Mouse (Mus musculus): Measurements from ENCODE around the gene Snrnp35. TPM values are rescaled to one million over a fixed set of nuclear protein-coding genes. Genes with fewer than 3 reads are reported as not detected.
A peak's percentile ranks its signal among the peaks of the same experiment; 100 is the strongest.
"Not testable (repeated sequence)": the region's sequence is repeated elsewhere in the genome, so short reads cannot be mapped to it uniquely, and the experiment has no call there.

Snrnp35 gene
- polyA plus RNA-seq, 1 experiment from 2014 or later: 11.7 TPM

GRCm38 (mm10) chr5:124496614-124497514 lies 13.9 kb downstream of the Snrnp35 start:
- peak; percentile 82 for ATAC-seq
- no peaks in the 10 kb centered on the region for H3K27me3 ChIP-seq (replicated peaks; ENCODE audit: insufficient read depth, low read length)
- no peak overlapping the region for H3K9ac ChIP-seq (replicated peaks; ENCODE audit: low read depth)
- DNase-seq (ENCODE audit: low spot score): peak; percentile 84
- H3K4me1 ChIP-seq (ENCODE audit: insufficient read depth, low read depth, low read length): 0 out of 2 replicates have a peak, but pooled peaks cover 6% of the 10 kb centered on the region
- H3K4me3 ChIP-seq (ENCODE audit: low read depth, low read length): no peak overlapping the region
- TF ChIP-seq CTCF (IDR thresholded peaks at IDR 0.05) (no peak), EP300 (IDR thresholded peaks at IDR 0.05) (peak; percentile 74)
- peak overlapping the region; percentile 58 for H3K27ac ChIP-seq (ENCODE audit: low read length)
- peak overlapping the region; percentile 17; the same call in 1 of the 2 replicates for H3K4me2 ChIP-seq (replicated peaks; ENCODE audit: low read depth, low read length)
- 43% methylated on average over 15 of the region's 15 CpGs for WGBS
- H3K9me3 ChIP-seq (ENCODE audit: low read length): no peaks in the 10 kb centered on the region
- peaks cover 7% of the 10 kb centered on the region; the same call in 1 of the 2 replicates for H3K36me3 ChIP-seq (ENCODE audit: insufficient read depth, low read length)

DNA sequence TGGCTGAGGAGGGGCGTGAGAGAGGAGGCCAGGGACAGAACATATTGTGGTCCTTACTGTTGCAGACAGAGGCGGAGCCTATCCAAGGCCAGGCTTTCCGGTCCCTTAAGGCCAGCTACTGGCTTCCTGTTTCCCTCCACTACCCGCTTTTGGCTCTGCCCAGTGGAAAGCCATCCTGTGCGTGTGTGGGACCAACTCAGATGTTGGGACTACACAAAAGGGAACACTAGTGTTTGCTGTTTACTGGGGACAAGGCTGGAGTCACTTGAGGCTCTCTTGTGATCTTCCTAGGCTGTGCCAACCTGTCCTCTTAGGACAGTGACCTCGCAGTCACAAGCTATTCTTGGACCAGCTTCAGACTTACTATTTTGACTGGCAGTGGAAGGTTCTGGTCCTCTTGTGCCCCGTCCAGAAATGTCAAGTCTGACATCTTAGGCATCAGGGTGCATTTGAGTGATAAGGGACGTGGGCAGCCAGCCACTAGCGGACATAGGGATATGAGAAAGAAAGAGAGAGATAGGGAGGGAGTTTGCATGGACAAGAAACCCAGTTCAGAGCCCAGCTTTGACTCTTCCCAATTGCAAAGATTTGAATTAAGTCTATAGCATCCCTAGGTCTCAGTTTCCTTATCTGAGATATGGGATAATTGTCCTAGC lies 15.4 kb downstream of the Snrnp35 start:
- peak overlapping the region; percentile 58 for H3K27ac ChIP-seq (ENCODE audit: low read length)
- H3K9ac ChIP-seq (replicated peaks; ENCODE audit: low read depth): no peak overlapping the region
- peak; percentile 75 for DNase-seq (ENCODE audit: low spot score)
- no peak overlapping the region for H3K4me2 ChIP-seq (replicated peaks; ENCODE audit: low read depth, low read length)
- H3K4me1 ChIP-seq (ENCODE audit: insufficient read depth, low read depth, low read length): 0 out of 2 replicates have a peak, but pooled peaks cover 6% of the 10 kb centered on the region
- H3K36me3 ChIP-seq (ENCODE audit: insufficient read depth, low read length): peaks cover 9% of the 10 kb centered on the region; the same call in 1 of the 2 replicates
- H3K27me3 ChIP-seq (replicated peaks; ENCODE audit: insufficient read depth, low read length): no peaks in the 10 kb centered on the region
- no peak overlapping the region for H3K4me3 ChIP-seq (ENCODE audit: low read depth, low read length)
- 50% methylated on average over 9 of the region's 9 CpGs for WGBS
- TF ChIP-seq CTCF (IDR thresholded peaks at IDR 0.05) (no peak), EP300 (IDR thresholded peaks at IDR 0.05) (peak; percentile 41; the same call in 1 of the 2 replicates)
- peak; percentile 80 for ATAC-seq
- no peaks in the 10 kb centered on the region for H3K9me3 ChIP-seq (ENCODE audit: low read length)

GRCm38 (mm10) chr5:124499001-124499400 lies 16.1 kb downstream of the Snrnp35 start:
- Histone ChIP-seq H3K9me3 (ENCODE audit: low read length) (no peaks in the 10 kb centered on the region), H3K4me2 (replicated peaks; ENCODE audit: low read depth, low read length) (no peak overlapping the region), H3K4me3 (ENCODE audit: low read depth, low read length) (no peak overlapping the region), H3K27me3 (replicated peaks; ENCODE audit: insufficient read depth, low read length) (no peaks in the 10 kb centered on the region), H3K4me1 (ENCODE audit: insufficient read depth, low read depth, low read length) (0 out of 2 replicates have a peak, but pooled peaks cover 6% of the 10 kb centered on the region), H3K36me3 (ENCODE audit: insufficient read depth, low read length) (peaks cover 13% of the 10 kb centered on the region; the same call in 1 of the 2 replicates), H3K27ac (ENCODE audit: low read length) (peak overlapping the region; percentile 58), H3K9ac (replicated peaks; ENCODE audit: low read depth) (no peak overlapping the region)
- DNase-seq (ENCODE audit: low spot score) (no peak), ATAC-seq (no peak)
- WGBS: 55% methylated on average over 5 of the region's 5 CpGs
- no peak for TF ChIP-seq CTCF (IDR thresholded peaks at IDR 0.05)
- TF ChIP-seq EP300 (IDR thresholded peaks at IDR 0.05): no peak

GRCm38 (mm10) chr5:124500037-124500436 lies 17.1 kb downstream of the Snrnp35 start:
- H3K9me3 ChIP-seq (ENCODE audit: low read length); ATAC-seq; H3K4me1 ChIP-seq (ENCODE audit: insufficient read depth, low read depth, low read length); H3K27ac ChIP-seq (ENCODE audit: low read length); DNase-seq (ENCODE audit: low spot score); H3K4me3 ChIP-seq (ENCODE audit: low read depth, low read length); H3K4me2 ChIP-seq (replicated peaks; ENCODE audit: low read depth, low read length); H3K9ac ChIP-seq (replicated peaks; ENCODE audit: low read depth); H3K27me3 ChIP-seq (replicated peaks; ENCODE audit: insufficient read depth, low read length): not testable (repeated sequence)
- peaks cover 13% of the 10 kb centered on the region; the same call in 1 of the 2 replicates for H3K36me3 ChIP-seq (ENCODE audit: insufficient read depth, low read length)
- WGBS: 86% methylated on average over 2 of the region's 4 CpGs

DNA sequence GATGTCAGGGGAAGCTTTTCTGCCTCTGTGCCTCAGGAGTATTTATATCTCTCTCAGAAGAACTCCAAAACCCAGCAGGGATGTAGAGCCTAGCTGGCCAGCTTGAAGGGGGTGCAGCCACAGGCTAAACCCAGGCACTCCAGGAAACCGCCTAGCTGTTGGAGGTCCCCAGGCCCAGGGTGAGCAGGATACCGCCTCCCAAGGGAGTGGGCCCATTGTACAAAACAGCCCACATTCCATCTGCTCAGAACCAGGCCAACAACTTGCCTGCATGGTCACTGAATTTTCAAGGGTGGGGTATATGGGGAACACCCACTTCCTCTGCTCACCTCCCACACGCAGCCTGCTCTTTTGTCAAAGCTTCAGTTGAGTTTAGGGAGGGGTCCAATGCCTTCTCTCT lies 17.6 kb downstream of the Snrnp35 start:
- Histone ChIP-seq H3K27ac (ENCODE audit: low read length) (no peak overlapping the region), H3K27me3 (replicated peaks; ENCODE audit: insufficient read depth, low read length) (no peaks in the 10 kb centered on the region), H3K9ac (replicated peaks; ENCODE audit: low read depth) (no peak overlapping the region), H3K36me3 (ENCODE audit: insufficient read depth, low read length) (peaks cover 13% of the 10 kb centered on the region; the same call in 1 of the 2 replicates), H3K4me3 (ENCODE audit: low read depth, low read length) (no peak overlapping the region), H3K9me3 (ENCODE audit: low read length) (no peaks in the 10 kb centered on the region), H3K4me2 (replicated peaks; ENCODE audit: low read depth, low read length) (no peak overlapping the region), H3K4me1 (ENCODE audit: insufficient read depth, low read depth, low read length) (0 out of 2 replicates have a peak, but pooled peaks cover 6% of the 10 kb centered on the region)
- DNase-seq (ENCODE audit: low spot score) (no peak), ATAC-seq (peak; percentile 19)
- no peak for TF ChIP-seq CTCF (IDR thresholded peaks at IDR 0.05)
- no peak for TF ChIP-seq EP300 (IDR thresholded peaks at IDR 0.05)
- 80% methylated on average over 3 of the region's 3 CpGs for WGBS

DNA sequence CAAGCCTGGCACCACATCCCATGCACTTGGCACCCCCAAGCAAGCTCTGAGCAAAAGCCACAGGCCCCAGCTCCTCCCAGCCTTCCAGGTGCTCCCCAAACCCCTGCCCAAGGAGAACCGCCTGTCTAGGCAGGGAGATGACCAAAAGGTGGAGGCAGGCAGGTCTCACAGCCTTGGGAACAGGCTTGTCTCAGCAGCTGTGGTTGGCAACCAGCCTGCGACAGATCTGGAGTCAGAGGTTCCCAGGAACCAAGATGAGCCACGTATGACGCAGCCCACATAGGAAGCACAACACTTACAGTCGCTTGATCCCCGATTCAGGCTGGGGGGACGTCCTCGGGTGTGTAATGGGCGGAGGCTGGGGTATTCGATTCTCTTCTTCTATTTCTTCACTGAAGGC lies 18.6 kb downstream of the Snrnp35 start:
- no peak overlapping the region for H3K4me2 ChIP-seq (replicated peaks; ENCODE audit: low read depth, low read length)
- no peaks in the 10 kb centered on the region for H3K27me3 ChIP-seq (replicated peaks; ENCODE audit: insufficient read depth, low read length)
- DNase-seq (ENCODE audit: low spot score) (no peak), ATAC-seq (no peak)
- no peak overlapping the region for H3K27ac ChIP-seq (ENCODE audit: low read length)
- 88% methylated on average over 10 of the region's 10 CpGs for WGBS
- no peak overlapping the region for H3K9ac ChIP-seq (replicated peaks; ENCODE audit: low read depth)
- H3K36me3 ChIP-seq (ENCODE audit: insufficient read depth, low read length): peaks cover 13% of the 10 kb centered on the region; the same call in 1 of the 2 replicates
- no peak for TF ChIP-seq EP300 (IDR thresholded peaks at IDR 0.05)
- no peak for TF ChIP-seq CTCF (IDR thresholded peaks at IDR 0.05)
- no peak overlapping the region for H3K4me3 ChIP-seq (ENCODE audit: low read depth, low read length)
- H3K9me3 ChIP-seq (ENCODE audit: low read length): no peaks in the 10 kb centered on the region
- H3K4me1 ChIP-seq (ENCODE audit: insufficient read depth, low read depth, low read length): peaks cover 6% of the 10 kb centered on the region; the same call in 1 of the 2 replicates
